Mouse (Mus musculus): ENCODE measurements around the gene Sgca.

- TF ChIP-seq POLR2A (IDR thresholded peaks at IDR 0.05; ENCODE audit: borderline replicate concordance, control insufficient read depth, low read depth, low read length) (no peak), CTCF (IDR thresholded peaks at IDR 0.05; ENCODE audit: control insufficient read depth, insufficient read depth, low read length) (no peak)
Measured at GRCm38 (mm10) chr11:94924977-94925376, 51.1 kb downstream of the Sgca start.

All from bone marrow, adult 2 months (tissue).